Mouse (Mus musculus) adrenal gland, postnatal 10 days (tissue): ENCODE measurements around the gene Mrps7. TPM values are rescaled to one million over a fixed set of nuclear protein-coding genes. Genes with fewer than 3 reads are reported as not detected.

ENCODE experiments used
- DNase-seq: peaks from one replicate; pipeline ENCODE4 v3.0.0; 2021; ENCODE audit warnings: mixed read lengths
- total RNA-seq, 2 experiments: library from RNA; stranded (reverse); gene quantifications; 2 replicates each; pipeline ENCODE4 v1.2.3; 2021

The Mrps7 gene
- total RNA-seq, 2 experiments from 2014 or later = 92.1 to 92.6 TPM

GRCm38 (mm10) chr11:115649706-115650105 lies 46.0 kb downstream of the Mrps7 start:
- DNase-seq = no peak

DNA sequence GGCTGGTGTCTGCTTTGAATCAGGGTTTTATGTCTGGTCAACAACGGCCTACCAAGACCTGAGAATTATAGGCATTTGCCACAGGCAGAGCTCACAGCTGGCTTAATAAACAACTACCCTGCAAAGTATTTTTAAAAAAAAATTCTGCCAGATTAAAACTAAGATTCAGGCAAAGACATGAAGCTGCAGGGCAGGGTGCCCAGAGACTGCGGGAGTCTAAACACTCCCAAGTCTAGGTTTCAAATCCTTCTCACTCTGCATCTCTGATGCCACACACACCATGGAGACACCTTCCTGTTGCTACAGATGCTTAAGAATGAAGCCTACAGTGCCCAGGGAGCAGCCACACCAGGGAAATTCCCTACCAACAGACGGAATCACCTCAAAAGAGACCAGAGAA lies 48.0 kb downstream of the Mrps7 start:
- no peak for DNase-seq

DNA sequence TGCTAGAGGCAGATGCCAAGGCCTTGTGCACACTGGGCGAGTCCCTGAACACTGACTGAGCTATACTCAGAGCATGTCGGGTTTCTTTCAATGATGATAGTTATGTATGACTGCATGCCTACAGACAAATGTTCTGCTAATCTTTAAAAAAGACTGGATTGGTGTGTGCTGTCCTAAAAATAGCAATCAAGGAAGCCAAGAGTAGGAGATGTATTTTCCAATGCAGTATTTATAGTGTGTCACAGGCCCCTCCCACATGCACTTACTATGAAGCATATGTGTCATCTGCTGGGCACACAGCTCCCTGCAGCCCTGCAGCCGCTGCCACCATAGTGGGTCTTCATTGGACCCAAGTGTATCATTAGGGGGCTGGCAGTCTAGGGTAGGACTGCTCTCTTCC lies 49.5 kb downstream of the Mrps7 start:
- DNase-seq = no peak

- DNase-seq = no peak
Observed at GRCm38 (mm10) chr11:115654128-115654527, 50.4 kb downstream of the Mrps7 start.

Other genes starting within 250 kb of the Mrps7 start
- 10 to 100 TPM; 18.7 to 19.8 TPM for gene Hid1, start 236.2 kb upstream of the Mrps7 start, total RNA-seq
- gene Cdr2l, start 222.0 kb upstream of the Mrps7 start, total RNA-seq = 10 to 100 TPM; 30.7 to 43.9 TPM
- 100 to 1,000 TPM; 147 to 163 TPM for gene Mrpl58, start 200.2 kb upstream of the Mrps7 start, total RNA-seq
- 1,000 to 10,000 TPM in 1 of 2 experiments, 100 to 1,000 TPM in 1; 968 to 1,066 TPM for gene Atp5h, start 184.0 kb upstream of the Mrps7 start, total RNA-seq
- 10 to 100 TPM; 36.4 to 48.6 TPM for gene Kctd2, start 183.8 kb upstream of the Mrps7 start, total RNA-seq
- under 1 TPM in 1 of 2 experiments, not detected in 1; 0.21 TPM for gene Trim80, start 163.4 kb upstream of the Mrps7 start, total RNA-seq
- 1 to 10 TPM in 1 of 2 experiments, under 1 TPM in 1; 0.88 to 3.5 TPM for gene Slc16a5, start 141.5 kb upstream of the Mrps7 start, total RNA-seq
- gene Armc7, start 128.3 kb upstream of the Mrps7 start, total RNA-seq = 1 to 10 TPM; 5.8 to 7.9 TPM
- 10 to 100 TPM; 70.2 to 70.9 TPM for gene Nt5c, start 112.1 kb upstream of the Mrps7 start, total RNA-seq
- gene Jpt1, start 89.5 kb upstream of the Mrps7 start, total RNA-seq = 100 to 1,000 TPM; 113 to 123 TPM
- gene Sumo2, start 67.6 kb upstream of the Mrps7 start, total RNA-seq = 100 to 1,000 TPM; 255 to 272 TPM
- gene Nup85, start 39.5 kb upstream of the Mrps7 start, total RNA-seq = 10 to 100 TPM; 44.4 to 48.7 TPM
- 10 to 100 TPM; 20.0 to 35.9 TPM for gene Gga3, start 126 bp downstream of the Mrps7 start, total RNA-seq
- 100 to 1,000 TPM; 110 to 140 TPM for gene Mif4gd, start 9.0 kb downstream of the Mrps7 start, total RNA-seq
- 100 to 1,000 TPM; 169 to 231 TPM for gene Slc25a19, start 24.4 kb downstream of the Mrps7 start, total RNA-seq
- 100 to 1,000 TPM in 1 of 2 experiments, 10 to 100 TPM in 1; 99.1 to 104 TPM for gene Grb2, start 104.7 kb downstream of the Mrps7 start, total RNA-seq
- 10 to 100 TPM; 62.0 to 79.6 TPM for gene Tmem94, start 161.5 kb downstream of the Mrps7 start, total RNA-seq
- 10 to 100 TPM; 43.3 to 47.0 TPM for gene Caskin2, start 209.7 kb downstream of the Mrps7 start, total RNA-seq
- gene Tsen54, start 210.8 kb downstream of the Mrps7 start, total RNA-seq = 10 to 100 TPM; 13.8 to 19.4 TPM
- gene Llgl2, start 220.1 kb downstream of the Mrps7 start, total RNA-seq = 10 to 100 TPM; 12.7 to 14.0 TPM